ENCODE assay signal across 25 mouse cellular contexts in genomic region chr2:106384842-106385241, GRCm38 (mm10).
A peak's percentile ranks its signal among the peaks of the same experiment; 100 is the strongest.
DNase-seq lines count a peak whose midpoint lies in the region; ATAC-seq and TF ChIP-seq lines count a peak whose summit lies in the region.
"Had no signal": no experiment of that assay in that cellular context is flagged by ENCODE, and none has a peak within 500 bp of the region (broad histone marks: within the 10 kb centered on the region; RNA-seq: fewer than 3 reads in every experiment).

No protein-coding gene starts in this region.

- H3K36me3 ChIP-seq in forebrain, embryonic 15.5 days = no peaks in the 10 kb centered on the region
- H3K36me3 ChIP-seq in forebrain, embryonic 10.5 days (replicated peaks) = no peaks in the 10 kb centered on the region
- H3K36me3 ChIP-seq in midbrain, postnatal 0 days (ENCODE audit: insufficient read depth, low read length) = no peaks in the 10 kb centered on the region
- no peaks in the 10 kb centered on the region for H3K36me3 ChIP-seq in midbrain, embryonic 15.5 days (replicated peaks)
- H3K36me3 ChIP-seq: embryonic facial prominence, embryonic 13.5 days; G1E; heart, embryonic 10.5 days; hindbrain, embryonic 13.5 days; kidney, embryonic 15.5 days; limb, embryonic 10.5 days; neural tube, embryonic 15.5 days; stomach, embryonic 15.5 days had no signal

- H3K4me1 ChIP-seq in forebrain, embryonic 15.5 days = 0 out of 2 replicates have a peak, but pooled peaks cover 3% of the 10 kb centered on the region
- H3K4me1 ChIP-seq in forebrain, embryonic 10.5 days = no peaks in the 10 kb centered on the region
- no peaks in the 10 kb centered on the region; the same call in 1 of the 2 replicates for H3K4me1 ChIP-seq in midbrain, postnatal 0 days (ENCODE audit: insufficient read depth, low read length)
- no peaks in the 10 kb centered on the region for H3K4me1 ChIP-seq in midbrain, embryonic 15.5 days
- H3K4me1 ChIP-seq: embryonic facial prominence, embryonic 13.5 days; heart, embryonic 10.5 days; hindbrain, embryonic 13.5 days; kidney, embryonic 15.5 days; limb, embryonic 10.5 days; megakaryocyte, embryonic 14.5 days; neural tube, embryonic 15.5 days; stomach, embryonic 15.5 days had no signal

- no peak for DNase-seq in forebrain, embryonic 10.5 days (ENCODE audit: extremely low spot score, low spot score)
- peak; percentile 33 for DNase-seq in midbrain, postnatal 0 days (ENCODE audit: low spot score)
- peak; percentile 81 to 84 for DNase-seq in cerebellum, postnatal 10 days
- peak; percentile 6 for DNase-seq in telencephalon, adult 2 months (ENCODE audit: low read depth, low spot score)
- DNase-seq in adrenal gland, adult 8-10 months = no peak
- DNase-seq: adrenal gland, postnatal 25 days; heart, postnatal 10 days; liver, postnatal 0 days; lung, postnatal 14 days; midbrain, embryonic 14.5 days; right cerebral cortex, postnatal 14 days had no signal

- no peak overlapping the region for H3K4me3 ChIP-seq in forebrain, embryonic 15.5 days
- H3K4me3 ChIP-seq in forebrain, embryonic 10.5 days = no peak overlapping the region
- no peak overlapping the region for H3K4me3 ChIP-seq in midbrain, postnatal 0 days (ENCODE audit: low read depth, low read length)
- H3K4me3 ChIP-seq in midbrain, embryonic 15.5 days = no peak overlapping the region
- H3K4me3 ChIP-seq: embryonic facial prominence, embryonic 13.5 days; heart, embryonic 10.5 days; hindbrain, embryonic 13.5 days; kidney, embryonic 15.5 days; left cerebral cortex, adult 2 months; limb, embryonic 10.5 days; megakaryocyte, embryonic 14.5 days; neural tube, embryonic 15.5 days; stomach, embryonic 15.5 days had no signal

- no peaks in the 10 kb centered on the region for H3K27me3 ChIP-seq in forebrain, embryonic 15.5 days
- no peaks in the 10 kb centered on the region for H3K27me3 ChIP-seq in forebrain, embryonic 10.5 days (ENCODE audit: poor library complexity, severe bottlenecking)
- no peaks in the 10 kb centered on the region for H3K27me3 ChIP-seq in midbrain, postnatal 0 days (ENCODE audit: insufficient read depth, low read length)
- H3K27me3 ChIP-seq in midbrain, embryonic 15.5 days (replicated peaks) = no peaks in the 10 kb centered on the region
- H3K27me3 ChIP-seq: embryonic facial prominence, embryonic 13.5 days; hindbrain, embryonic 13.5 days; kidney, embryonic 15.5 days; megakaryocyte, embryonic 14.5 days; neural tube, embryonic 15.5 days; stomach, embryonic 15.5 days had no signal

- H3K9me3 ChIP-seq in forebrain, embryonic 15.5 days = no peaks in the 10 kb centered on the region
- H3K9me3 ChIP-seq in forebrain, embryonic 10.5 days = no peaks in the 10 kb centered on the region
- no peaks in the 10 kb centered on the region for H3K9me3 ChIP-seq in midbrain, postnatal 0 days (ENCODE audit: low read length)
- H3K9me3 ChIP-seq in midbrain, embryonic 15.5 days = no peaks in the 10 kb centered on the region
- H3K9me3 ChIP-seq: embryonic facial prominence, embryonic 13.5 days; heart, embryonic 10.5 days; hindbrain, embryonic 13.5 days; kidney, embryonic 15.5 days; limb, embryonic 10.5 days; neural tube, embryonic 15.5 days; stomach, embryonic 15.5 days had no signal

- ATAC-seq in forebrain, embryonic 15.5 days (replicated peaks) = 0 out of 2 replicates have a peak, but pooled peaks have one; percentile 35
- ATAC-seq in midbrain, postnatal 0 days (ENCODE audit: low FRiP score) = no peak
- ATAC-seq in midbrain, embryonic 15.5 days (replicated peaks) = no peak
- ATAC-seq in erythroid progenitor cell, adult 5-6 weeks (replicated peaks; ENCODE audit: low FRiP score, poor library complexity, severe bottlenecking) = no peak
- ATAC-seq: activated CD4-positive, CD25-positive, alpha-beta regulatory T cell, adult 4 months; liver, postnatal 0 days had no signal

- no peak overlapping the region for H3K9ac ChIP-seq in forebrain, embryonic 15.5 days (replicated peaks)
- H3K9ac ChIP-seq in midbrain, postnatal 0 days (replicated peaks; ENCODE audit: low read length, poor library complexity, severe bottlenecking) = no peak overlapping the region
- H3K9ac ChIP-seq in midbrain, embryonic 15.5 days = no peak overlapping the region
- H3K9ac ChIP-seq: embryonic facial prominence, embryonic 13.5 days; hindbrain, embryonic 13.5 days; kidney, embryonic 15.5 days; liver, postnatal 0 days; neural tube, embryonic 15.5 days; stomach, embryonic 15.5 days had no signal

- H3K4me2 ChIP-seq in forebrain, embryonic 15.5 days (replicated peaks) = no peak overlapping the region
- H3K4me2 ChIP-seq in midbrain, postnatal 0 days (ENCODE audit: low read depth, low read length, poor library complexity, severe bottlenecking) = no peak overlapping the region
- no peak overlapping the region for H3K4me2 ChIP-seq in midbrain, embryonic 15.5 days
- H3K4me2 ChIP-seq: embryonic facial prominence, embryonic 13.5 days; hindbrain, embryonic 13.5 days; kidney, embryonic 15.5 days; neural tube, embryonic 15.5 days; stomach, embryonic 15.5 days had no signal

- no peak overlapping the region for H3K27ac ChIP-seq in forebrain, embryonic 15.5 days (replicated peaks)
- H3K27ac ChIP-seq in forebrain, embryonic 10.5 days = no peak overlapping the region
- H3K27ac ChIP-seq in midbrain, postnatal 0 days (ENCODE audit: low read depth, low read length) = no peak overlapping the region
- H3K27ac ChIP-seq in midbrain, embryonic 15.5 days = no peak overlapping the region
- H3K27ac ChIP-seq: embryonic facial prominence, embryonic 13.5 days; heart, embryonic 10.5 days; hindbrain, embryonic 13.5 days; kidney, embryonic 15.5 days; left cerebral cortex, adult 2 months; limb, embryonic 10.5 days; neural tube, embryonic 15.5 days; stomach, embryonic 15.5 days had no signal

- no peak for TF ChIP-seq CTCF in midbrain, postnatal 0 days (IDR thresholded peaks at IDR 0.05)

- 68% methylated on average over 3 of the region's 3 CpGs for WGBS in forebrain, embryonic 15.5 days
- WGBS in forebrain, embryonic 10.5 days = 92% methylated on average over 3 of the region's 3 CpGs
- WGBS in midbrain, postnatal 0 days = 79% methylated on average over 3 of the region's 3 CpGs
- WGBS in midbrain, embryonic 15.5 days = 82% methylated on average over 3 of the region's 3 CpGs

Comparison
In these comparisons a context has a peak if more than half of its experiments do, and no peak if none do; other contexts are left out.
1. DNase-seq: peak in midbrain, postnatal 0 days (single experiment), cerebellum, postnatal 10 days (2 of 2) and telencephalon, adult 2 months (single experiment); none in forebrain, embryonic 10.5 days (single experiment) and adrenal gland, adult 8-10 months (single experiment).